Mouse (Mus musculus): ENCODE data around the gene Srpx. TPM values are rescaled to one million over a fixed set of nuclear protein-coding genes. Genes with fewer than 3 reads are reported as not detected.

Srpx gene
- total RNA-seq, 2 experiments from 2014 or later, result 2.9 to 3.4 TPM

Other genes with a start within 250 kb of the Srpx start
- gene Sytl5, start 232.1 kb downstream of the Srpx start, total RNA-seq (2021), result not detected
- 1 to 10 TPM; 2.5 to 3.9 TPM for gene Rpgr, start 99.2 kb upstream of the Srpx start, total RNA-seq (2021)
- not detected for gene Otc, start 134.6 kb upstream of the Srpx start, total RNA-seq (2021)